25 mouse cellular contexts compared by ENCODE assay signal in genomic region chr12:15459429-15459828, GRCm38 (mm10).
A peak's percentile ranks its signal among the peaks of the same experiment; 100 is the strongest.
DNase-seq lines count a peak whose midpoint lies in the region; ATAC-seq and TF ChIP-seq lines count a peak whose summit lies in the region.
"Had no signal": no experiment of that assay in that cellular context is flagged by ENCODE, and none has a peak within 500 bp of the region (broad histone marks: within the 10 kb centered on the region; RNA-seq: fewer than 3 reads in every experiment).

No protein-coding gene starts in this region.

- H3K27ac ChIP-seq in forebrain, postnatal 0 days (ENCODE audit: low read depth, low read length), result no peak overlapping the region
- no peak overlapping the region for H3K27ac ChIP-seq in forebrain, embryonic 12.5 days
- H3K27ac ChIP-seq: embryonic facial prominence, embryonic 13.5 days; forebrain, embryonic 13.5 days; heart, embryonic 10.5 days; hindbrain, embryonic 12.5 days had no signal

- no peaks in the 10 kb centered on the region for H3K36me3 ChIP-seq in forebrain, postnatal 0 days (ENCODE audit: insufficient read depth)
- no peaks in the 10 kb centered on the region for H3K36me3 ChIP-seq in forebrain, embryonic 12.5 days (replicated peaks)
- H3K36me3 ChIP-seq: embryonic facial prominence, embryonic 13.5 days; G1E; heart, embryonic 10.5 days; hindbrain, embryonic 12.5 days had no signal

- no peak overlapping the region for H3K4me2 ChIP-seq in forebrain, postnatal 0 days (ENCODE audit: low read depth)
- H3K4me2 ChIP-seq in forebrain, embryonic 12.5 days, result no peak overlapping the region
- H3K4me2 ChIP-seq: embryonic facial prominence, embryonic 13.5 days; forebrain, embryonic 13.5 days; hindbrain, embryonic 12.5 days had no signal

- H3K27me3 ChIP-seq in forebrain, postnatal 0 days (ENCODE audit: insufficient read depth, low read length), result no peaks in the 10 kb centered on the region
- no peaks in the 10 kb centered on the region for H3K27me3 ChIP-seq in forebrain, embryonic 12.5 days
- H3K27me3 ChIP-seq: embryonic facial prominence, embryonic 13.5 days; forebrain, embryonic 13.5 days; hindbrain, embryonic 12.5 days had no signal

- TF ChIP-seq CTCF in forebrain, postnatal 0 days (IDR thresholded peaks at IDR 0.05; ENCODE audit: low read depth), result no peak

- intact Hi-C loops in left cerebral cortex, postnatal 25 days (cut with DNase I), result no loop called here

- H3K9me3 ChIP-seq in forebrain, postnatal 0 days (ENCODE audit: low read length), result no peaks in the 10 kb centered on the region
- 0 out of 2 replicates have a peak, but pooled peaks cover 3% of the 10 kb centered on the region for H3K9me3 ChIP-seq in forebrain, embryonic 12.5 days
- H3K9me3 ChIP-seq: embryonic facial prominence, embryonic 13.5 days; forebrain, embryonic 13.5 days; G1E; heart, embryonic 10.5 days; hindbrain, embryonic 12.5 days had no signal

- no peak overlapping the region for H3K4me3 ChIP-seq in forebrain, postnatal 0 days (ENCODE audit: low read depth, low read length)
- no peak overlapping the region for H3K4me3 ChIP-seq in forebrain, embryonic 12.5 days (replicated peaks)
- H3K4me3 ChIP-seq: embryonic facial prominence, embryonic 13.5 days; forebrain, embryonic 13.5 days; heart, embryonic 10.5 days; hindbrain, embryonic 12.5 days had no signal

- 79% methylated on average over 1 of the region's 1 CpGs for WGBS in forebrain, postnatal 0 days
- WGBS in forebrain, embryonic 12.5 days, result 89% methylated on average over 1 of the region's 1 CpGs

- peak; percentile 13 for DNase-seq in forebrain, postnatal 0 days
- DNase-seq in layer of hippocampus, adult 9-10 months (ENCODE audit: low spot score), result peak; percentile 3
- DNase-seq in layer of hippocampus, postnatal 25 days (ENCODE audit: extremely low spot score in 1 of 2, low spot score in 1 of 2), result no peak
- DNase-seq in right cerebral cortex, adult 18-20 months, result peak; percentile 28
- DNase-seq in right cerebral cortex, postnatal 4 days, result no peak
- DNase-seq in left cerebral cortex, postnatal 25 days (ENCODE audit: low spot score in 2 of 2), result peak; percentile 22 to 75
- no peak for DNase-seq in embryo, embryonic 10.5 days (ENCODE audit: low spot score)
- DNase-seq: adrenal gland, adult 8-10 months; adrenal gland, postnatal 36 days; B cell, adult 2 months; cerebellum, adult 11 months; cerebellum, adult 8-10 months; cerebellum, postnatal 25 days; gastrocnemius, postnatal 10 days; heart, adult 18-20 months; heart, postnatal 10 days; heart, postnatal 4 days had no signal

- no peak overlapping the region for H3K9ac ChIP-seq in forebrain, postnatal 0 days
- no peak overlapping the region for H3K9ac ChIP-seq in forebrain, embryonic 12.5 days
- H3K9ac ChIP-seq: embryonic facial prominence, embryonic 13.5 days; forebrain, embryonic 13.5 days; hindbrain, embryonic 12.5 days had no signal

- no peaks in the 10 kb centered on the region for H3K4me1 ChIP-seq in forebrain, postnatal 0 days (ENCODE audit: insufficient read depth)
- no peaks in the 10 kb centered on the region for H3K4me1 ChIP-seq in forebrain, embryonic 12.5 days
- H3K4me1 ChIP-seq: embryonic facial prominence, embryonic 13.5 days; forebrain, embryonic 13.5 days; heart, embryonic 10.5 days; hindbrain, embryonic 12.5 days had no signal

- ATAC-seq in forebrain, postnatal 0 days, result no peak
- ATAC-seq in forebrain, embryonic 12.5 days (ENCODE audit: low FRiP score), result no peak
- ATAC-seq: CD4-positive, CD25-positive, alpha-beta regulatory T cell, adult 4 months; forebrain, embryonic 13.5 days; hindbrain, embryonic 16.5 days had no signal

Comparison
In these comparisons a context has a peak if more than half of its experiments do, and no peak if none do; other contexts are left out.
1. DNase-seq: peak in forebrain, postnatal 0 days (single experiment), layer of hippocampus, adult 9-10 months (single experiment), right cerebral cortex, adult 18-20 months (single experiment) and left cerebral cortex, postnatal 25 days (2 of 2); none in layer of hippocampus, postnatal 25 days (0 of 2), right cerebral cortex, postnatal 4 days (single experiment) and embryo, embryonic 10.5 days (single experiment).